Mouse (Mus musculus): ENCODE measurements around the gene Gm49450.
A peak's percentile ranks its signal among the peaks of the same experiment; 100 is the strongest.

The Gm49450 gene

GRCm38 (mm10) chr15:98953401-98954356, at the start of gene Gm49450, which contains the start of gene Tuba1a:
Gm49450 (minus strand) TSS chr15:98953551.
Tuba1a (minus strand) TSS chr15:98953703.
- peak; percentile 72 for DNase-seq (ENCODE audit: low spot score)

- no peak for DNase-seq (ENCODE audit: low spot score)
Measured at GRCm38 (mm10) chr15:99001451-99001931, 48.1 kb upstream of the Gm49450 start.

GRCm38 (mm10) chr15:99000535-99001283, 47.4 kb upstream of the Gm49450 start:
- no peak for DNase-seq (ENCODE audit: low spot score)

DNA sequence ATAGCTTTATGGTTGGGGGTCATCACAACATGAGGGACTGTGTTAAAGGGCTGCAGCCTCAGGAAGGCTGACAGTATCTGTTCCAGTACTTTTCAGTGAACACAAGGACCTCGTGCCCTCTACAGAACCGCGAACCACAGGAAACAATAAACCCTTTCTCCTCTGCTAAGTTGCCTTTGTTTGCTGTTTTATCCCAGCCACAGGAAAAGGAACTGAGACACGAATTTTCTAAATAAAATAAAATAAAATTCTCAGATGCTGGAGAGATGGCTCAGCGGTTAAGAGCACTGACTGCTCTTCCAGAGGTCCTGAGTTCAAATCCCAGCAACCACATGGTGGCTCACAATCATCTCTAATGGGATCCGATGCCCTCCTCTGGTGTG, 45.4 kb upstream of the Gm49450 start:
- DNase-seq (ENCODE audit: low spot score): no peak

GRCm38 (mm10) chr15:98997938-98998774, 44.8 kb upstream of the Gm49450 start:
- DNase-seq (ENCODE audit: low spot score): no peak

DNA sequence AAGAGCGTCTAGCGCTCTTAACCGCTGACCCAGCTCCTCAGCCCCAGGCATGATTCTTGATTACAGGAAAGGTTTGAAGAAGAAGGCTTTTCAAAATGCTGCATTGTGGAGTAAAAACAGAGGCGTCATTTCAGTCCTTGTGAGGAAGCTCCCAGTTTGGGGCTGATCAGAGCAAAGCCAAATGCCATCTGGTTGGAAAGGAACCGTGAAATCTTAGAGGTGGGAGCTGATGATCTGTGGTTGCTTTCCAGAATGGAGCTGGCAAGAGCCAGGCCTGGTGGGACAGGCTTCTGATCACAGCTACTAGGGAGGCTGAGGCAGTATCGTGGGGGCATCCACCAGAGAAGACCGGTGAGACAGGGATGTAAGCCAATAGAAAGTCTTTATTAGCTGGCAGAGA, 43.5 kb upstream of the Gm49450 start:
- DNase-seq (ENCODE audit: low spot score): no peak

DNA sequence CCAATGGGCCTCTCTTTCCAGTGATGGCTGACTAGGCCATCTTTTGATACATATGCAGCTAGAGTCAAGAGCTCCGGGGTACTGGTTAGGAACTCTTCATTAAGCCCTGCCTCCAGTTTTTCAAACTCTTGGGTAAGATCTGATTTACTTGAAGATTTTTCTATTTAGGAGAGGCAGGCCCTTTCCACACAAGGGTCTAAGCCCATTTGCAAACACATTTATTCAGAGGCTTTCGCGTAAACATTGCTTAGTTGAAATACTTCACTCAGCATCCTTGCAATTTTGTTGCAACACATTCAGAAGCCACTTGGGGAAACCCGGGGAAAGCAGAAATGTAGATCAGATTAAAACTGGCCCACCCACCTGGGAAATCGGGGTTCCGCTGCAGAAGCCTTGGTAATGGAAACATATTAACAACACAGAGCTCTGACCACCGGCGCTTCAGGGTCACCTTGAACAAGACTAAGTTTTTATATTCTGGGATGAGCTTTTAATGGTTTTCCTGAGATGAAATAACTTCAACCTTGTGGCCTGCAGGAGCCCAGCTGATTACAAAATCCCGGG, 41.7 kb upstream of the Gm49450 start:
- DNase-seq (ENCODE audit: low spot score): no peak

DNA sequence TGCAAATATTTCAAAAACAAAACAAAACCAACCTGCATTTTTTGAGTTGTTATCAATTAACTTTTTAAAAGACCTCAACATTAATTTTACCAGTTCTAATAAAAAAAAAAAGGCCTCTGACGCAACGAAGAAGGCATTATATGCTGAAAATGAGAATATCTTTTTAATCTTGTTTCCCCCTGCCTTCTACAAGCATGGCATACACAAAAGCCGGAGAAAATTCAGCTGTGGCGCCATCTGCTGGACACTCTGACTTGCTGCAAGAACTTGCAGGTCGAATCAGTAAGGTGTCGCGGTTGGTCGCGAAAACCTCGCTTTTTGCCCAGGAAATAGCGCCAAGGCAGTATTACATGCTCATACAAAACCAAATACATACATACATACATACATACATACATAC, 40.5 kb upstream of the Gm49450 start:
- peak; percentile 81 for DNase-seq (ENCODE audit: low spot score)

DNA sequence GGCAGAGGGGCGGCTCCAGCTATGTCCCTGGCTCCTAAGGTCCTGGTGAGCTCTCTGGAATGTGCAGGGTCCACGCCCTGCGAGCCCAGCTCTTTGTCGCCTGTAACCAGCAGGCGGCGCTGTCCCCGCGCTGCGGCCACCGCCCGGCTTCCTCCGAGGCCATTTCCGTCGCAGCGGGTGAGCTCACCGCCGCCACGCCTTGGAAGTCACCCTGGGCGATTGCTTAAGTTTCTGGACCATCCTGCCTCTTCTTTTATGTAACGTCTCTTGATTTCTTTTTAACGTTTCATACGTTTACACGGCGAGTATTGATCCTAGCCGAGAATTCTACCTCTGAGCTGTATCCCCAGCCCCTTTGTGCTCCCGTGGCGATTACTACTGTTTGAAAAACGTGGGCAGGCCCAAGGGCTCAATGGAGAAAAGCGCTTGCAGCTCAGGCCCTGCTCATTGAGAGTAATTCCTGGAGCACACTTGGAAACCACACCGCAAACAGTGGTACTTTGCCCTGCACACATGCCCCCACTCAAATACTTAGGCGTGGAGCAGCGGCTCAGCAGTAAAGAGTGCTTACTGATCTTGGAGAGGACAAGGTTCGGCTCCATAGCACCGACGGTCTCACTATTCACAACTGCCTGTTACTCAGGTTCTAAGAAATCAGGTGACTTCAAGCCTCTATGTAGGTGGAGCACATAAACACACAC, 39.9 kb upstream of the Gm49450 start:
- peak; percentile 98 for DNase-seq (ENCODE audit: low spot score)

- DNase-seq (ENCODE audit: low spot score): no peak
Measured at GRCm38 (mm10) chr15:98992086-98992912, 38.9 kb upstream of the Gm49450 start.

DNA sequence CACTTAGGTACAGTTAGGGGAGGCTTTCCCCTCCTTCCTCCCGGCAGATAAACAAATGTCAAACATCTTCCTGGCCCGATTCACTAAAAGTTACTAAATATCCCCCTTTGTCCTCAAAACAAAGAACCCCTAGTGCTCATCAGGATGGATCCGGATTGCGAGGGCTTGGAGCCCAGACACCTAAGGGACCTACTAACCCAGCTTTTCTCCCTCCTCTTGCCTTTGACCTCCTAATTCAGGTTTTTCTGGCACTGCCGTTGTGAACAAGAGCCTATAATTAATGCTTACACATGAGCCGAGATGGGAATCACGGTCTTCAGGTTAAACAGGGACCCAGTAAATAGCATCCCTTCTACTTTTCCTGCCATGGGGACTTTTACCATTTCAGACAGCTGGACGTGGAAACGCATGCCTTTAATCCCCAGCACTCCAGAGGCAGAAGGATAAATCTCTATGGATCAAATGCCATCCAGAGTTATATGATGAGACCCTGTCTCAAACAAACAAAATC, 38.2 kb upstream of the Gm49450 start:
- no peak for DNase-seq (ENCODE audit: low spot score)

GRCm38 (mm10) chr15:98990669-98991539, 37.6 kb upstream of the Gm49450 start:
- no peak for DNase-seq (ENCODE audit: low spot score)

- DNase-seq (ENCODE audit: low spot score): no peak
Measured at GRCm38 (mm10) chr15:98989701-98990430, 36.5 kb upstream of the Gm49450 start.

GRCm38 (mm10) chr15:98988787-98989186, 35.4 kb upstream of the Gm49450 start:
- DNase-seq (ENCODE audit: low spot score): no peak

DNA sequence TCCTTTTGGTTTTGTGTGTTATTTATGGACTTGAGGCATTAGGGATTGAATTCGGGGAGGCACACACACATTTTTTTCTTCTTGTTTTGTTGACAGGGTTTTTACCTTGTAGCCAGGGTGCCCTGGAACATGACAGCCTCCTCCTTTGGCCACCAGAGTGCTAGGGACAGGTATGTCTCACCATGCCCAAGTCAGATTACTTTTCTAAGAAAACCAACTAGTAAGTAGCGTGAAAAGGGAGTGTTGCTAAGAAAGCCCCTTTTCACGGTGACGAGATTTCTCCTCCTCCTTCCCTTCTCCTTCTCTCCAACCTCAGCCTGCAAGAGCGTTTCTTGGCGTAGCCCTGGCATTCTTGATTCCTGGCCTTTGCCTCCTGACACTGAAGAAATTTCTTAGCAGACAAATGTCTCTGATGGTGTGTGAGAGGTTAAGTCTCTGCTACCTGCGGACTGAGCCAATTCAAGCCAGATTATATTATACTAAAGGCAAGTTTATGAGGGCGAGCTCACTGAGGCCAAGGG, 34.4 kb upstream of the Gm49450 start:
- no peak for DNase-seq (ENCODE audit: low spot score)

- DNase-seq (ENCODE audit: low spot score): no peak
Measured at GRCm38 (mm10) chr15:98987077-98987630, 33.8 kb upstream of the Gm49450 start.

- no peak for DNase-seq (ENCODE audit: low spot score)
Measured at GRCm38 (mm10) chr15:98985982-98986715, 32.8 kb upstream of the Gm49450 start.

Data from urinary bladder, postnatal 25 days (tissue).